Mouse (Mus musculus) small intestine, adult 2 months (tissue): ENCODE measurements around the gene Tnp2. TPM values are rescaled to one million over a fixed set of nuclear protein-coding genes. Genes with fewer than 3 reads are reported as not detected.

Experiments
- H3K27ac ChIP-seq: fragments of 200-500 bp; 2 replicates; pipeline ENCODE4 v1.5.1; 2012; ENCODE audit warnings: low read depth, low read length, control low read depth, inconsistent platforms; ENCODE audit not compliant: insufficient read depth
- H3K27me3 ChIP-seq: fragments of 200-500 bp; 2 replicates; pipeline ENCODE4 v1.6.1; 2012; ENCODE audit warnings: mild to moderate bottlenecking, moderate library complexity, low read length, inconsistent platforms; ENCODE audit not compliant: control insufficient read depth, insufficient read depth
- H3K36me3 ChIP-seq: fragments of 200-500 bp; 2 replicates; pipeline ENCODE4 v1.6.1; 2012; ENCODE audit warnings: mild to moderate bottlenecking, low read length, control low read depth, inconsistent platforms; ENCODE audit not compliant: control insufficient read depth, insufficient read depth
- H3K4me1 ChIP-seq: fragments of 200-500 bp; 2 replicates; pipeline ENCODE4 v1.6.1; 2012; ENCODE audit warnings: low read length, inconsistent platforms, mixed read lengths; ENCODE audit not compliant: control insufficient read depth, insufficient read depth, insufficient read length
- H3K4me3 ChIP-seq: fragments of 200-500 bp; 2 replicates; pipeline ENCODE4 v1.5.1; 2012; ENCODE audit warnings: low read depth, mild to moderate bottlenecking, control low read depth, inconsistent platforms, low read length, moderate library complexity
- CTCF ChIP-seq: fragments of 200-500 bp; IDR thresholded peaks from 2 replicates; pipeline ENCODE4 v1.5.1; 2012; ENCODE audit warnings: low read depth, mild to moderate bottlenecking, control low read depth, inconsistent platforms, low read length, moderate library complexity, mixed read lengths; ENCODE audit not compliant: insufficient replicate concordance, insufficient read length; ENCODE audit errors: extremely low read depth
- POLR2A ChIP-seq: fragments of 200-500 bp; IDR thresholded peaks from 2 replicates; pipeline ENCODE4 v1.6.1; 2012; ENCODE audit warnings: low read depth, mild to moderate bottlenecking, control low read depth, inconsistent platforms, low read length, moderate library complexity
- WGBS: fragments of 180-500 bp; shearing (Covaris S2); methylation state at CpG from one replicate; pipeline ENCODE4 v1.1.7; 2018; 5-methylcytosine and 5-hydroxymethylcytosine counted together
- polyA plus RNA-seq: library from polyadenylated mRNA; depleted of rRNA; stranded (reverse); fragments of >200 nt; gene quantifications from 2 replicates; pipeline ENCODE4 v1.2.3, GENCODE M21; 2012; rRNA removed

The Tnp2 gene
- polyA plus RNA-seq, 1 experiment = not detected

DNA sequence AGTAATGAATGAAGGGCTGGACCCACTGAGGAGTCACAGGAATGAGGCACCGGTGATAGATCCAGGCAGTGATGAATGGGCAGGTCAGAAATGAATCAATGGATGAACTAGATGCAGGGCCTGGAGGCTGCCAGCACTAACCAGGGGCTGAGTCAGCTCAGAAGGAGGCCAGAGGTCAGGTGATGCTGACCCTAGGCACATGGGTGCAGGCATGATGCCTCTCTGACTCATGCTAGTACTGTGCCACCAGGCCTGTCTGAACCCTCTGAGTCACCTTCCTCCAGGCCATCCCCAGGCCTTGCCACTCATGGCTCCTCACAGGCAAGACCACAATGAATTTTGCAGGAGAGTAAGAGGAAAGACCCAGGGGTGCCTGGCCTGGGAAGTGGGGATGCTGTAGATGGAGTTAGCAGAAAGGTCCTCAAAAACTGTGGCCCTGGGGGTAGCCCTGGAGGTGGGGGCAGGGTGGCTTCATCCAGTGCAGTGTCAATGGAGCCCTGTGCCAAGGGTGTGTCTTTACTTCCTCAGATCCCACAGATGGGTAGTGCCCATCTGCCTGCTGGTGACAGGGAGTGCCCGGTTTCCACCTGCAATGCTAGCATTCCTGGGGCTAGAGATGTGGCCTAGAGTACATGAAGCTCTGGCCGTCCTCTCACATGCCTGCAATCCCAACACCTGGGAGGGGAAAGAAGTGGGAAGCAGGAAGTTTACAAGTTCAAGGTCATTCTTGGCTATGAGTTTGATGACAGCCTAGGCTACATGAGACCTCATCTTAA is 33.8 kb downstream of the Tnp2 start:
- H3K27me3 ChIP-seq = no peaks in the 10 kb centered on the region
- WGBS = 49% methylated on average over 3 of the region's 3 CpGs
- TF ChIP-seq CTCF (no peak), POLR2A (no peak; the same call in 1 of the 2 replicates)
- peak overlapping the region; percentile 78 for H3K27ac ChIP-seq
- peaks cover 25% of the 10 kb centered on the region; the same call in 1 of the 2 replicates for H3K4me1 ChIP-seq
- no peaks in the 10 kb centered on the region for H3K36me3 ChIP-seq
- H3K4me3 ChIP-seq = no peak overlapping the region

DNA sequence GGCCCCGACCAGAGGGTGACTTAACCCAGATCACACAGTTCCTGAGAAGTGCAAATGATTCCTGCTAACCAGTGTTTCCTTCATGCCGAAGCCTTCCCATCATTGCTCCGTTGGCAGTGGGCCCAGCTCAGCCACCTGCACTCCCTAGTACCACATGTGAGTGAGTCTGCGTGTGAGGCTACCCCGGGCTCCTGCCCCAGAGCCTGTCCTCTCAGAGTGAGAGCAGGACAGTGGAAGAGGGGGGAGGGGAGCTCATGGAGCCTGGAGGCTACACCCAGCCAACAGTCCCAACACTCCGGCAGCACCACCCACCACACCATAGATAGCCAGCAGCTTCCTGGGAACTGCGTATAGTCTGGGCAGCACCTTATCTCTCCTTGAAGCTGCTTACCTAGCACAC is 38.6 kb downstream of the Tnp2 start:
- no peak; the same call in 1 of the 2 replicates for TF ChIP-seq POLR2A
- 0 out of 2 replicates have a peak overlapping the region, but pooled peaks have one; percentile 40 for H3K27ac ChIP-seq
- no peaks in the 10 kb centered on the region for H3K27me3 ChIP-seq
- no peak overlapping the region for H3K4me3 ChIP-seq
- WGBS = 18% methylated on average over 7 of the region's 7 CpGs
- H3K4me1 ChIP-seq = peaks cover 29% of the 10 kb centered on the region
- no peaks in the 10 kb centered on the region for H3K36me3 ChIP-seq

DNA sequence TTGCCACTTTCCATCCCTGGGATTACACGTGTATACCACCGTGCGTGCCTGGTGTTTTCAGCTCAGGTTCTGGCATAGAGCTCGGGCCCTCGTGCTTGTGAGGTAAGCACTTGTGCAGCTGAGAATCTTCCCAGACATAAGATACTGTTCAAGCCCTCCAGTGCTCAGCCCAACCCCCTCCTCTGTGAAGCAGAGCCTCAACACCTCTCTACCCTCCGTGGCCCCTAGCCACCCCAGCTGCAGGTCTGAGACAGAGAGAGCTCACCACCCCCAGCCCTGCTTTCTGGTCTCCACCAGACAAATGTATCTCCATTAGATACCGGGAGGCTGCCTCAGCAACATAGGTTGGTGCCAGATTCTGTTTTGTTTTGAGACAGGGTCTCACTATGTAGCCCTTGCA is 39.2 kb downstream of the Tnp2 start:
- H3K27ac ChIP-seq = no peak overlapping the region
- H3K36me3 ChIP-seq = no peaks in the 10 kb centered on the region
- 48% methylated on average over 7 of the region's 7 CpGs for WGBS
- peaks cover 28% of the 10 kb centered on the region for H3K4me1 ChIP-seq
- no peak overlapping the region for H3K4me3 ChIP-seq
- no peaks in the 10 kb centered on the region for H3K27me3 ChIP-seq
- no peak for TF ChIP-seq CTCF

DNA sequence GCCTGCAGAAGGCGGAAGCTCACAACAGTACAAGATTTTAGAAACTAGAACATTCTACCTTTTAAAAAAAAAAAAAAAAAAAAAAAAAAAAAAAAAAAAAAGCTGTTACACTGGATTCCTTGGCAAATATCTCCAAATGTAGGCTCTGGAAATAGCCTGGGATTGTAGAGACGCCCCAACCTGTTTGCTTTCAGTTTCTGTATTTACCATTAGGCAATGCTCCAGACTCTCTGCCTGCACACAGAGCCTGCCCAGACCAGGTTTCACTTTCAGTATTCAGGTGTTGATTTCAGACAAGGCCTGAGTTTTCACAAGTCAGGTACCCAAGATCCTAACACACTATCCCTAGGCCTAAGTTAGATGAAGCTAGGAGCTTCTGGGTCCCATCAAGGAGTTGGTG is 47.4 kb downstream of the Tnp2 start:
- H3K27me3 ChIP-seq = no peaks in the 10 kb centered on the region
- peaks cover 17% of the 10 kb centered on the region for H3K4me1 ChIP-seq
- 38% methylated on average over 2 of the region's 2 CpGs for WGBS
- no peak overlapping the region for H3K4me3 ChIP-seq
- TF ChIP-seq CTCF = no peak
- no peak for TF ChIP-seq POLR2A
- H3K27ac ChIP-seq = peak overlapping the region; percentile 66
- no peaks in the 10 kb centered on the region for H3K36me3 ChIP-seq

DNA sequence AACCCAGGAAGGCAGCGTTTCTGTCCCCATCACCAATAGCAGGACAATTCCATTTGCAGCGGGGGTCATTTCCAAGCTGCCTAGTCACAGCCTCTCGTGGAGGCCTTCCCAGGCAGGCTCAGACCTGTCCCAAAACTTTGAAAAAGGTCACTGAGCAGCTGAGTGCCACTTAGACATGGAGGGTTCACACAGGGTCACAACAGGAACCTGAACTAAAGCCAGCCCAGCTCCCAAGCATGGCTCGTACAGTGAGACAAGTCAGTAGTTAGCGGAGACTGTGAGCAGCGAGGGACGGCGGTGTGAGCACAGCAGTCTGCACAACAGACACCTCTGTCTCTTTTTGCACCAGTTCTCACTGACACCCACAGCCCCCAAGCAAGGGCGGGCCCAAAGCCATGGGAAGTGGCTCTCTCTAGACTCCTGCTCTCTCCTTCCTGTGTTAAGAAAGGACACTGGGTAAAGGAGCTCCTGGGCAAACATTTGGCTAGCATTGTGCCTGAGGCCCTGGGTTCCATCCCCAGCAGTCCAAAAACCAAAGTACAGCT is 48.5 kb downstream of the Tnp2 start:
- WGBS = 83% methylated on average over 9 of the region's 9 CpGs
- Histone ChIP-seq H3K36me3 (no peaks in the 10 kb centered on the region), H3K27me3 (no peaks in the 10 kb centered on the region), H3K4me3 (no peak overlapping the region), H3K4me1 (peaks cover 17% of the 10 kb centered on the region), H3K27ac (no peak overlapping the region)
- TF ChIP-seq POLR2A (no peak), CTCF (no peak)

DNA sequence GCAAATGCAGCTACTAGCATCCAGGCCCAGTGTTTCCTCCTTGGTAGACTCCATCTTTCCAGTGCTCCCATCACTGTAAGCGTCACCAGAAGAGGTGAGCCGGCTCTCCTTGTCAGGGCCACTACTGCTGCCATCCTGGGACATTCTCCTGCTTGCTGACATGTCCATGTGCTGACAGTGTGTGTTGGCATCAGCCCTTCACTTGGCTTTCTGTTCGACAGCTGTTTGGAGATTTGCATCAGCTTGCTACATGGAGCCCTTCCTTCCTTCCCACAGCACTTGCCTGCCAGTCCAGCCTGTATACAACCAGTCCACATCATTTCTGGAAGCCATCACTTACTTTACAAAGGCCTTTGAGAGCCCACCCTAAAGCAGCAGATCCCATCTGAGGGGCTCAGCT is 49.6 kb downstream of the Tnp2 start:
- no peaks in the 10 kb centered on the region for H3K27me3 ChIP-seq
- no peaks in the 10 kb centered on the region for H3K36me3 ChIP-seq
- WGBS = 91% methylated on average over 3 of the region's 3 CpGs
- TF ChIP-seq POLR2A = no peak
- TF ChIP-seq CTCF = no peak
- H3K4me3 ChIP-seq = no peak overlapping the region
- no peak overlapping the region for H3K27ac ChIP-seq
- H3K4me1 ChIP-seq = peaks cover 17% of the 10 kb centered on the region

Other genes starting within 250 kb of the Tnp2 start
- 34.9 and 38.3 TPM in 2 replicates for gene Dexi, start 245.6 kb downstream of the Tnp2 start, polyA plus RNA-seq
- gene Clec16a, start 243.3 kb downstream of the Tnp2 start, polyA plus RNA-seq = 7.6 and 14.3 TPM in 2 replicates
- 11.3 and 33.6 TPM in 2 replicates for gene Socs1, start 3.1 kb downstream of the Tnp2 start, polyA plus RNA-seq
- not detected in 2 replicates for gene Prm3, start 2.3 kb upstream of the Tnp2 start, polyA plus RNA-seq
- not detected in 2 replicates for gene Prm2, start 7.5 kb upstream of the Tnp2 start, polyA plus RNA-seq
- gene Prm1, start 17.2 kb upstream of the Tnp2 start, polyA plus RNA-seq = not detected in 2 replicates
- not detected in 2 replicates for gene Gm11172, start 24.3 kb upstream of the Tnp2 start, polyA plus RNA-seq
- 3.1 and 8.4 TPM in 2 replicates for gene Rmi2, start 46.4 kb upstream of the Tnp2 start, polyA plus RNA-seq